Mouse (Mus musculus) spleen, adult 2 months (tissue): ENCODE measurements around the gene Trabd. TPM values are rescaled to one million over a fixed set of nuclear protein-coding genes. Genes with fewer than 3 reads are reported as not detected.

Experiments
- DNase-seq, 2 experiments: peaks; one replicate each; pipeline versions ENCODE4 v3.0.0 to v3.0.0-alpha.2; 2012 to 2021; ENCODE audit warnings: low spot score in 2 of 2, low read depth in 1 of 2
- H3K27ac ChIP-seq: fragments of 200-500 bp; 2 replicates; pipeline ENCODE4 v1.5.1; 2012; ENCODE audit warnings: low read length, inconsistent platforms; ENCODE audit not compliant: insufficient read depth
- H3K27me3 ChIP-seq: fragments of 200-500 bp; 2 replicates; pipeline ENCODE4 v1.6.1; 2012; ENCODE audit warnings: mild to moderate bottlenecking, moderate library complexity, low read length, inconsistent platforms; ENCODE audit not compliant: control insufficient read depth, insufficient read depth
- H3K36me3 ChIP-seq: fragments of 200-500 bp; 2 replicates; pipeline ENCODE4 v1.6.1; 2012; ENCODE audit warnings: mild to moderate bottlenecking, low read length, inconsistent platforms; ENCODE audit not compliant: control insufficient read depth, insufficient read depth
- H3K4me1 ChIP-seq: fragments of 200-500 bp; 2 replicates; pipeline ENCODE4 v1.6.1; 2011; ENCODE audit warnings: inconsistent platforms; ENCODE audit not compliant: control insufficient read depth, insufficient read depth, insufficient read length
- H3K4me3 ChIP-seq: fragments of 200-500 bp; 2 replicates; pipeline ENCODE4 v1.5.1; 2011; ENCODE audit warnings: mild to moderate bottlenecking, inconsistent platforms; ENCODE audit not compliant: insufficient read depth, insufficient read length; ENCODE audit errors: extremely low read depth
- CTCF ChIP-seq: fragments of 200-500 bp; IDR thresholded peaks from 2 replicates; pipeline ENCODE4 v1.5.1; 2011; ENCODE audit warnings: mild to moderate bottlenecking, inconsistent platforms; ENCODE audit not compliant: insufficient read depth, insufficient read length, insufficient replicate concordance; ENCODE audit errors: extremely low read depth
- POLR2A ChIP-seq: fragments of 200-500 bp; IDR thresholded peaks from 2 replicates; pipeline ENCODE4 v1.6.1; 2011; ENCODE audit warnings: low read depth, low read length, inconsistent platforms
- WGBS: fragments of 180-500 bp; shearing (Covaris S2); methylation state at CpG from one replicate; pipeline ENCODE4 v1.1.7; 2018; 5-methylcytosine and 5-hydroxymethylcytosine counted together
- polyA plus RNA-seq: library from polyadenylated mRNA; depleted of rRNA; stranded (reverse); fragments of >200 nt; gene quantifications from 2 replicates; pipeline ENCODE4 v1.2.3, GENCODE M21; 2012

The Trabd gene
- polyA plus RNA-seq, 1 experiment = 59.5 TPM

DNA sequence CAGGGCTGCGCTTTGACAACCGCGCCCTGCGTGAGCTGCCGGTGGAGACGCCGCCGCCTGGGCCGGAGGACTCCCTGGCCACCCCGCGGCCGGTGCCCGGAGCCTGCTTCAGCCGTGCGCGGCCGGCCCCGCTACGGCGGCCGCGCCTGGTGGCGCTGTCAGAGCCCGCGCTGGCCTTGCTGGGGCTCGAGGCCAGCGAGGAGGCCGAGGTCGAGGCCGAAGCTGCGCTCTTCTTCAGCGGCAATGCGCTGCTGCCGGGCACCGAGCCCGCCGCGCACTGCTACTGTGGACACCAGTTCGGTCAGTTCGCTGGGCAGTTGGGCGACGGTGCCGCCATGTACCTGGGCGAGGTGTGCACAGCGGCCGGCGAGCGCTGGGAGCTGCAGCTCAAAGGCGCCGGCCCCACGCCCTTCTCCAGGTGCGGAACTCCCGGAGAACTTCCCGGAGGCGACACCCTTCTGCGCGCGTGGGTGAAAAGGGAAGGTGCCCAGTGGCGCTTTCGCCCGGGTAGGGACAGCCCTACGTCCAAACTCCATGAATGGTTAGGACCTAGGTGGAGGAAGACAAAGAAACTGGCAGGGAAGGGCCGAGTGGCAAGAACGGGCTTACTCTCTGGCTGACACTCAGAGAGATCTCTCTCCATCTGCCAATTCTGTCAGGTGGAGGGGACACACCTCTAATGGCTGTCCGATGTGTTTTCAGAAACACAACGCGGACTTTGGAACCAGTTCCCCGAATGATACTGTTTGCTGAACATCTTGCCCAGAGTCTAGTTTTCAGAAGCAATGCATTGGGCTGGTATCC is 14.5 kb downstream of the Trabd start:
- Histone ChIP-seq H3K27ac (peak overlapping the region; percentile 79), H3K4me1 (peaks cover 3% of the 10 kb centered on the region; the same call in 1 of the 2 replicates), H3K4me3 (peak overlapping the region; percentile 86), H3K36me3 (peaks cover 27% of the 10 kb centered on the region), H3K27me3 (no peaks in the 10 kb centered on the region)
- WGBS = 2% methylated on average over 68 of the region's 68 CpGs
- TF ChIP-seq POLR2A (no peak), CTCF (no peak)
- DNase-seq = no peak

DNA sequence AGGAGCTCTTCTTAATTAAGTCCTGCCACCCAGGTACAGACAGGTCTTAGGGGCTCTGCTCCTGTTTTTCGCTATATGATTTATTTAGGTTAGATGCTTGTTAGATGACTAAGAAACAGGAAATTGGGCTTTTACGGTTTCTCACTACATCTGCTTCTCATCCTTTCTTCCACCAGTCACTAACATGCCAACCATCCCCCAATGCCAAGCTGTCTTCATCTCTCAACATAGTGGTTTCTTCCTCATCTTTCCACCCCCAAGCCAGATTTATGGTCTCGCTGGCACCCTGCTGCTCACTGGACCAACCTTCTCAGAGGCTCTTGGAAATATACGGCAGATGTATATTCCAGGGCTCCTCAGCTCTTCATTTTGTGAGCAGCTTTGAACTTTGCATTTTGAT is 15.7 kb downstream of the Trabd start:
- no peak for DNase-seq
- WGBS = 77% methylated on average over 4 of the region's 4 CpGs
- TF ChIP-seq POLR2A (no peak), CTCF (no peak)
- Histone ChIP-seq H3K4me3 (no peak overlapping the region), H3K4me1 (peaks cover 3% of the 10 kb centered on the region; the same call in 1 of the 2 replicates), H3K27ac (no peak overlapping the region), H3K27me3 (no peaks in the 10 kb centered on the region), H3K36me3 (peaks cover 25% of the 10 kb centered on the region)

DNA sequence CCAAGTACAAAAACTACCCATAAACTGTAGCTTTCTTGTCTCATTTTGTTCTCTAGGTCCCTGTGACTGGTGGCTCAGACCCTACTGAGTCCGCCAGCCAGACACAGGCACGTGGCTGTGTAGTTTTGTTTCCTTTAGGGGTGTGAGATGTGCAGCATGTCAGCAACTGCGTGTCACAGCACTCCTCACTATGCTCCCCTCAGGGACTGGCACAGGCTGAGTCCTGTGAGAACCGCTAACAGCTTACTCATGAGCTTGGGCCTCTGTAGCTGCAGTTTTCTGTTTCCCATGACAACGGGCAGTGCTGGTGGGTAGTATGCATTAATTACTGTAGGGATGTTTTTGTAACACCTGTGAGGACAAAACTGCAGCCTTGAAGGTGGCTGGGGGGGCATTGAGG is 17.3 kb downstream of the Trabd start:
- Histone ChIP-seq H3K4me3 (no peak overlapping the region), H3K4me1 (peaks cover 3% of the 10 kb centered on the region; the same call in 1 of the 2 replicates), H3K36me3 (peaks cover 26% of the 10 kb centered on the region), H3K27ac (no peak overlapping the region), H3K27me3 (no peaks in the 10 kb centered on the region)
- WGBS = 89% methylated on average over 5 of the region's 5 CpGs
- TF ChIP-seq CTCF = no peak
- TF ChIP-seq POLR2A = no peak
- no peak for DNase-seq

DNA sequence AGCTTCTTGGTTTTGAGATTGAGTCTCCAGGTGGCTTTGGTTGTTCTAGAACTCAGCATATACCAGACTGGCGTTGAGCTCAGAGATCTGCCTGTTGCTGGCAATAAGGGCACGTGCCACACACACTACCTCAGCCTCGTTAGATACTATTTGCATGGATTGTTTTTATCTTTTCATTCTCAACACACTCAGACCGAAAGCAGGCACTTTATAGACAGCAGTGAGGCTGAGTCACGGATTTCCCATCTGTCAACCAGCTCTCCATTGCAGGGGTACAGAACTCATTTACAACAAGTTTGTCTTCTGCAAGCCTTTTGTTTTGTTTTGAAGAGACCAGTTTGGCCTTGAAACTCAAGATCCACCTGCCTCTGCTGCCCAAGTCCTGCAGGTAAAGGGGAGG is 22.5 kb downstream of the Trabd start:
- no peaks in the 10 kb centered on the region for H3K27me3 ChIP-seq
- H3K4me3 ChIP-seq = no peak overlapping the region
- H3K27ac ChIP-seq = no peak overlapping the region
- no peak for DNase-seq
- peaks cover 55% of the 10 kb centered on the region for H3K36me3 ChIP-seq
- TF ChIP-seq CTCF (no peak), POLR2A (no peak)
- no peaks in the 10 kb centered on the region for H3K4me1 ChIP-seq
- WGBS = 96% methylated on average over 5 of the region's 5 CpGs

DNA sequence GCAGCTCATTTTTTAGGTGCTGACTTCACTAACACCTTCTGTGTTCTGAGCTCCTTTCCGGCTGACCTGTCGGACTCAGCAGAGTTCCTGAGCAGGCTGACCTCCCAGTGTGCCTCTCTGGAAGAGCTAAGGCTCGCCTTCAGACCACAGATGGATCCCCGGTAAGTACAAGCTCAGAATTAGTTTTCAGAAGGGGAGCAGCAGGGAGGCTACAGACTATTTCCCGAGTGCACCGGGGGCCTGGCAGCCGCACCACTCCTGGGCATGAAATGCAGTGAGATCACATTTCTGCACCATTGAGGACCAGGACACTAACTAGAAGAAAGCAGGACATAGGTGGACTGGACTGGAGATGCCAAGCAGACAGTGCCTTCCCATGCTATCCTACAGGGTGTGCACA is 23.7 kb downstream of the Trabd start:
- WGBS = 95% methylated on average over 7 of the region's 7 CpGs
- H3K27ac ChIP-seq = no peak overlapping the region
- DNase-seq = no peak
- H3K4me1 ChIP-seq = no peaks in the 10 kb centered on the region
- H3K27me3 ChIP-seq = no peaks in the 10 kb centered on the region
- TF ChIP-seq CTCF (no peak), POLR2A (no peak)
- peaks cover 53% of the 10 kb centered on the region for H3K36me3 ChIP-seq
- H3K4me3 ChIP-seq = no peak overlapping the region

DNA sequence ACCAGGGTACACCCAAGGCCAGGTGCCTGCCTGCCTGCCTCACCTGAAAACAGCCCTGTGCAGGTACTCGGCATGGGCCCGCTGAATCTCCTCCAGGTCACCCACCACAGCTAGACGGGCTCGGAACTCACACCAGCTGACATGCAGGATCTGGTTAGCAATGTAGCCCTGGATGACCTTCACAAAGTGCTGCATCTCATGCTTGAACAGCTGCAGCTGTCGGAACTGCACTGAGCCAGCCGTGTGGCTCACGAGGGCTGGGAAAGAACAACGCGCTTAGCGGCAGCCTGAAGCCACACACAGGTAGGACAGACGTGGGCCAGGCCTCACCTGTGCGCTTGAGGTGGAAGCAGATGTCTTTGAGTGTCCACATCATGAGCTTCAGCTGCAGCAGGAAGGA is 25.9 kb downstream of the Trabd start:
- 94% methylated on average over 12 of the region's 12 CpGs for WGBS
- TF ChIP-seq POLR2A (no peak), CTCF (no peak)
- Histone ChIP-seq H3K27ac (no peak overlapping the region), H3K4me1 (no peaks in the 10 kb centered on the region), H3K36me3 (peaks cover 47% of the 10 kb centered on the region), H3K4me3 (no peak overlapping the region), H3K27me3 (no peaks in the 10 kb centered on the region)
- no peak for DNase-seq

DNA sequence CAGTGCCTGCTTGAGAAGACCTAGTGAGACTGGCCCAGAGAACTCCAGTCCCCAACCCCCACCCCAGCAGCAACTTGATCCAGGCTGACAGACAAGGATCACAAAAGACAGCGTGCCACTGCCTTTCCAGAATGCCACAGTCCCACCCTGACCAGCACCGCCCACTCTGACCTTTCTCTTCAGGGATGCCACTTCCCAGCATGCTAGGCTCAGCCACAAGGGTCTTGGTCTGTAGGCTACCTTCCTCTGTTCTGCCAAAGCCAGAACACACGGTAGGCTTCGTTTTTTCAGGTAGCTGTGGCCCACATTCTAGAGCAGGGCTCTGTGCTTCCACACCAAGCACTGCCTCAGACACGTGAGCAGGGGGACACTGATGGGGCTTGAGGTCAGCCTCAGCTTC is 27.7 kb downstream of the Trabd start:
- Histone ChIP-seq H3K27ac (no peak overlapping the region), H3K4me3 (no peak overlapping the region), H3K36me3 (peaks cover 42% of the 10 kb centered on the region), H3K4me1 (no peaks in the 10 kb centered on the region), H3K27me3 (no peaks in the 10 kb centered on the region)
- no peak for DNase-seq
- TF ChIP-seq CTCF = no peak
- no peak for TF ChIP-seq POLR2A
- 88% methylated on average over 5 of the region's 5 CpGs for WGBS
